Mouse (Mus musculus) embryonic facial prominence, embryonic 14.5 days (tissue): Measurements from ENCODE around the gene Atp8a2. TPM values are rescaled to one million over a fixed set of nuclear protein-coding genes. Genes with fewer than 3 reads are reported as not detected.
A peak's percentile ranks its signal among the peaks of the same experiment; 100 is the strongest.

Experiments
- ATAC-seq: fragments of 200-750 bp; cut with Nextera tagmentation; 2 replicates; pipeline ENCODE4 v1.8.0; 2017; ENCODE audit warnings: low read depth, moderate number of reproducible peaks, moderate TSS enrichment
- DNase-seq: peaks from one replicate; pipeline ENCODE4 v3.0.0-alpha.2; 2015; ENCODE audit warnings: low spot score
- H3K27ac ChIP-seq: fragments of 300-500 bp; sonication (generic); replicated peaks from 2 replicates; pipeline ENCODE4 v1.5.1; 2014; ENCODE audit warnings: low read depth, mild to moderate bottlenecking, low read length, moderate library complexity
- H3K27me3 ChIP-seq: fragments of 300-500 bp; sonication (generic); replicated peaks from 2 replicates; pipeline ENCODE4 v1.6.1; 2014; ENCODE audit warnings: low read length; ENCODE audit not compliant: control insufficient read depth, insufficient read depth
- H3K36me3 ChIP-seq: fragments of 300-500 bp; sonication (generic); 2 replicates; pipeline ENCODE4 v1.6.1; 2014; ENCODE audit warnings: low read length, mixed read lengths; ENCODE audit not compliant: control insufficient read depth, insufficient read depth
- H3K4me1 ChIP-seq: fragments of 300-500 bp; sonication (generic); 2 replicates; pipeline ENCODE4 v1.6.1; 2014; ENCODE audit warnings: antibody characterized with exemption, low read length; ENCODE audit not compliant: control insufficient read depth, insufficient read depth
- H3K4me2 ChIP-seq: fragments of 300-500 bp; sonication (generic); 2 replicates; pipeline ENCODE4 v1.6.1; 2014; ENCODE audit warnings: low read depth, mild to moderate bottlenecking, low read length, moderate library complexity, mixed read lengths
- H3K4me3 ChIP-seq: fragments of 300-500 bp; sonication (generic); 2 replicates; pipeline ENCODE4 v1.5.1; 2014; ENCODE audit warnings: low read depth, mild to moderate bottlenecking, low read length
- H3K9ac ChIP-seq: fragments of 300-500 bp; sonication (generic); 2 replicates; pipeline ENCODE4 v1.6.1; 2014; ENCODE audit warnings: low read depth, mild to moderate bottlenecking, low read length, moderate library complexity, mixed read lengths
- H3K9me3 ChIP-seq: fragments of 300-500 bp; sonication (generic); 2 replicates; pipeline ENCODE4 v1.6.1; 2016; ENCODE audit warnings: low read length; ENCODE audit not compliant: control insufficient read depth
- WGBS: fragments of 180-500 bp; shearing (Covaris S2); extraction: QIAGEN DNeasy Blood & Tissue Kit; methylation state at CpG from one replicate; pipeline ENCODE4 v1.1.7; 2014; 5-methylcytosine and 5-hydroxymethylcytosine counted together
- polyA plus RNA-seq: library from polyadenylated mRNA; unstranded; fragments of >200 nt; fragmentation: Nextera tagmentation; extraction: Ambion mirVana; gene quantifications from 2 replicates; pipeline ENCODE4 v1.2.1, GENCODE M21; 2014

Atp8a2 gene
- polyA plus RNA-seq, 1 experiment from 2014 or later = 3.6 TPM

DNA sequence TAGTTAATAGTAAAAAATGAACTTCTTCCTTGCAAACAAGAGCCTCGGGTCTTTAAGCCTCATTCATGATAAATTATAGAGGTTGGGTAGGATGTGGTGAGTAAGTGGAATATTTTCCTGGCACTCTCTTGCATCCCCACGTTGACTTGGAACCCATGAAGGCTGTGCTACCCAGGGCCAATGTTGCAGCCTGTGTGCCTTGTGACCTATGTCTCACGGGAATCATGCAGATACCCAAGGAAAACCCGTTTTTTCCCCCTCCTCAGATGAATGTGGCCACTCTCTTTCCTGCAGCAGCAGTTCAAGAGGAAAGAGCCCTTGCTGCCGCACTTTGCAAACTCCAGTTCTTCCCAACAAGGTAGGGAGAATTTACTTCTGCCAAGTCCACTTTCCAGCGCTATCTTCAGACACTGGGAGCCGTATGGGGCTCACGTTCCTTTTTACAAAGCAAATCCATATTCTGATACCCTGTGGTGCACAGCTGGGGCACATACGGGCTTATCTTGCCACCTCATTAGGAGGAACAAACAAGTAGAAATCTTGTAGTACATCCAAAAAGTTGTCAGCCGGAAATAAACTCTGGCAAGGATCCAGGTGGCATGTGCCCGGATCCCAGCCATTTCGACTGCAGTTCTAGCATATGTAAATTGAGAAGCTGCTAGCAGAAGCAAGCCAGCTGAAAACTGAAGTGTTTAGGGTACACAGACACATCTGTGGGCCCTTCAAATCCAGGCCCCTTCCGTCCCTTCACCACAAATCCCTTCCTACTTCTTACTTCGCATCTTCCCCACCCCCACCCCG is 309.7 kb downstream of the Atp8a2 start:
- H3K27ac ChIP-seq = peak overlapping the region; percentile 45; the same call in 1 of the 2 replicates
- ATAC-seq (peak; percentile 68), DNase-seq (peak; percentile 87)
- no peaks in the 10 kb centered on the region for H3K9me3 ChIP-seq
- H3K9ac ChIP-seq = no peak overlapping the region
- WGBS = 28% methylated on average over 15 of the region's 15 CpGs
- no peaks in the 10 kb centered on the region for H3K36me3 ChIP-seq
- H3K4me3 ChIP-seq = no peak overlapping the region
- no peaks in the 10 kb centered on the region for H3K27me3 ChIP-seq
- H3K4me1 ChIP-seq = peaks cover 42% of the 10 kb centered on the region
- peak overlapping the region; percentile 10 for H3K4me2 ChIP-seq

DNA sequence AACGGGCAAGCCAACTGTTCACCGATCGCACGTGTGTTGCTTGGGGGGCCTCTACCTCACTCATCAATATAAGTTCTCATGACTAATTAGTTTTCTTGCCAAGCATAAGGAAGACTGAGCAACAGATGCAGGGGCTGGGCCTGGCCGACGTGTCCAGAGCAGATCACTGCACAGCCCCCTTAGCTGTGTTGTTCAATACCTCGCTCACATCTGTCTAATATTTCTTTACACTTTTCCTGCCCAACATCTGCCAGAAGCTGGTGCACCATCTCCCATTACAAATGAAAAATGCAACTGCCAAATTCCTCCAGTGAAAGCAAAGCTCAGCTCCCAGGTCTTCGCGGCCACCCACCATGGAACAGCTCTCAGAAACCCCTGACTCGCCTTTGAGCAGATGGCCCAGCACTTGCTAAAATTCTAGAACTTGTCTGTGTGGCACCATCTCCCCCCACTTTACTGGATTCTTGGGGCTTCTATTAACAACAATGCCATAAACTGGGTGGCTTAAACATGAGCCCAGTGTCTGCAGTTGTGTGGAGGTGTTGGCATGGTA is 313.4 kb downstream of the Atp8a2 start:
- no peak overlapping the region for H3K9ac ChIP-seq
- 69% methylated on average over 10 of the region's 10 CpGs for WGBS
- DNase-seq (peak; percentile 54), ATAC-seq (peak; percentile 56; the same call in 1 of the 2 replicates)
- H3K4me1 ChIP-seq = peaks cover 23% of the 10 kb centered on the region
- no peaks in the 10 kb centered on the region for H3K27me3 ChIP-seq
- H3K36me3 ChIP-seq = no peaks in the 10 kb centered on the region
- no peak overlapping the region for H3K4me3 ChIP-seq
- no peak overlapping the region for H3K27ac ChIP-seq
- H3K9me3 ChIP-seq = no peaks in the 10 kb centered on the region
- H3K4me2 ChIP-seq = no peak overlapping the region

DNA sequence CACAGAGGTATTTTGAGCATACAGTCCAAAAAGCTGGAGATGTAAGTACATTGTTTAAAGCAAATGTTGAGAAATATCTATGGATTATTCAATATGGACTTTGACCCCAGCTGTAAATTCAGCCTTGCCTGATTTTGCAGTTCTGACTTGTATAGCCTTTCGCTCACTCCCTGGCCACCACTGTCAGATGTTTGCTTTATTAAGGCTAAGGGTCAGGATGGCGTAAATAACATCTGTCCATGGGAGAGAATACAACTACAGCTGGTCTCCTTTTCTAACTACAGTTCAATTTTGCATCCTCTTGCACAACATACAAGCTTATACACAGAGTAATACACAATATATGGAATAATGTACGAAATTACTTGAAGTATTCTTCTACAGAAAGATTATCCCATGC is 316.1 kb downstream of the Atp8a2 start:
- DNase-seq (no peak), ATAC-seq (no peak)
- H3K9me3 ChIP-seq = no peaks in the 10 kb centered on the region; the same call in 1 of the 2 replicates
- no peak overlapping the region for H3K27ac ChIP-seq
- H3K4me3 ChIP-seq = no peak overlapping the region
- WGBS = 89% methylated on average over 3 of the region's 3 CpGs
- no peaks in the 10 kb centered on the region for H3K4me1 ChIP-seq
- H3K9ac ChIP-seq = no peak overlapping the region
- no peak overlapping the region for H3K4me2 ChIP-seq
- H3K27me3 ChIP-seq = no peaks in the 10 kb centered on the region
- no peaks in the 10 kb centered on the region for H3K36me3 ChIP-seq

DNA sequence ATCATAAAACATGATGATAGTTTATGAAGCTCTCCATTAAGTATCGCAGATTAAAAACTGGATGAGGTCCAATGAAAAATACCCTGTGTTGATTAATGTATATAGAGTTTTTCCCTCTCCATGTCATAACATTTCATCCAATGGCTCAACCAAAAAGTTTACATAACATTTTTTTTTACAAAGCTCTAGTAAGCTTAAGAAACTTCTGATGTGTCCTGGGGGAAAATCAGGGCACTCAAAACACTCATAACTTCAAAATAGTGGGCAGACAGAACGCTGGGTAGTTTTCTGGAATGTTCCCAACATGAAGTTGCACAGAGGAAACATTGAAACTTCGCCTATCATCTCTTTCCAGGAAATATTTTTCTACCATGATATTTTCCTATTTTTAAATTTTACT is 318.7 kb downstream of the Atp8a2 start:
- 63% methylated on average over 3 of the region's 3 CpGs for WGBS
- Histone ChIP-seq H3K4me1 (no peaks in the 10 kb centered on the region), H3K27ac (no peak overlapping the region), H3K9me3 (no peaks in the 10 kb centered on the region; the same call in 1 of the 2 replicates), H3K9ac (no peak overlapping the region), H3K27me3 (no peaks in the 10 kb centered on the region), H3K36me3 (no peaks in the 10 kb centered on the region), H3K4me3 (no peak overlapping the region), H3K4me2 (no peak overlapping the region)
- no peak for ATAC-seq
- DNase-seq = peak; percentile 51

DNA sequence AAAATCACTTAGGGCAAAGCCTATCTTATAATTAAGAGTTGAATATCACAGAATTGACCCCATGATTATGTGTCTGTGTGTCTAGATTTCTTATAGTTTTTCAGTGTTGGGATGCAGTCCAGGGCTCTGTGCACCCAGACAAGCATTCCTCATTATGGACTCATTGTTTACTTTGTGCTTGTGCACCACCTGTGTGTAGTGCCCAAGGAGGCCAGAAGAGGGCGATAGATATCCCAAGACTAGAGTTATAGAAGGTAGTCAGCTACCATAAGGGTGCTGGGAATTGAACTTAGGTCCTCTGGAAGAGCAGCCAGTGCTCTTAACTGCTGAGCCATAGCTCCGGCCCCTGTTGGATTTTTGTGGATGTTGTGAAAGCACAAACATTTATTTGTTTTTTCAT is 320.5 kb downstream of the Atp8a2 start:
- ATAC-seq (no peak), DNase-seq (no peak)
- Histone ChIP-seq H3K36me3 (no peaks in the 10 kb centered on the region), H3K4me3 (no peak overlapping the region), H3K27ac (no peak overlapping the region), H3K27me3 (no peaks in the 10 kb centered on the region), H3K4me1 (no peaks in the 10 kb centered on the region), H3K9me3 (no peaks in the 10 kb centered on the region; the same call in 1 of the 2 replicates), H3K9ac (no peak overlapping the region), H3K4me2 (no peak overlapping the region)
- 73% methylated on average over 2 of the region's 2 CpGs for WGBS

DNA sequence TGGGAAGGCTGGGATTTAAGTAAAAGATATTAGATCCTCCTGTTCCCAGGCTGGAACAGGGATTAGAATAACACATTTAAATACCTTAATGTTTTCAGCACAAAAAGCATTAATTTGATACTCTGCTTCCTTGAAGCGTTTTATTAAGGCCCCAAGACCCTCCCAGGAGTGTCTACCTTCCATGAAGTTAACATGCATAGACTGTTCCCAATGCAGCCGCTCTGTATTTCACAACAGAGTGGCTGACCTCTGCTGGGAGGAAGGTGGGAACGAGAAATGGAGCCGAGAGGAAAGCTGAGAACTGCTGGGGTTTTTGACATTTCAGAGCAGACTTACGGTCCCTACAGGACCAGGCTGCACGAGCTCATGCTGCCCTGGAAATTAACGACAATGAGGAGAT is 328.6 kb downstream of the Atp8a2 start:
- peak; percentile 73 for ATAC-seq
- DNase-seq = peak; percentile 48
- Histone ChIP-seq H3K4me1 (peaks cover 11% of the 10 kb centered on the region; the same call in 1 of the 2 replicates), H3K9ac (no peak overlapping the region), H3K27ac (no peak overlapping the region), H3K9me3 (0 out of 2 replicates have a peak, but pooled peaks cover 4% of the 10 kb centered on the region), H3K36me3 (no peaks in the 10 kb centered on the region), H3K27me3 (no peaks in the 10 kb centered on the region), H3K4me3 (no peak overlapping the region), H3K4me2 (no peak overlapping the region)
- WGBS = 45% methylated on average over 7 of the region's 7 CpGs

DNA sequence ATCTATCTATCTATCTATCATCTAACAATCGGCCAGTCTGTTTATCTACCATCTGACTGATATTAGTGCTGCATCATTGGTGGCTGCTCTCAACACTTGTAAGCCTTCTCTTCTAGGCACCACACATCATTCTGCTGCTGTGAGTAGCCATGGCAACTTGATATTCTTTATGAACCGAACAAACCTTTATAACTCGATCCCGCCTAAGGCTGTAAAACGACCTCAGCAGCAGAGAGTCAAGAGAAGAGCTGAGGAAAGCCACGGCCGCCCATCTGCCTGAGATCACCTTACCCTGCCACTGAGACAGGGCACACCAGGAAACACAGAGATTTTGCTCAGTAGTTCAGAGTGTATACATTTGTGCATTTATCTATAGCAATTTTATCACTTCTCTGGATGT is 329.2 kb downstream of the Atp8a2 start:
- Histone ChIP-seq H3K27me3 (no peaks in the 10 kb centered on the region), H3K36me3 (no peaks in the 10 kb centered on the region), H3K4me1 (peaks cover 11% of the 10 kb centered on the region; the same call in 1 of the 2 replicates), H3K9ac (no peak overlapping the region), H3K4me3 (no peak overlapping the region), H3K9me3 (0 out of 2 replicates have a peak, but pooled peaks cover 4% of the 10 kb centered on the region), H3K4me2 (no peak overlapping the region), H3K27ac (no peak overlapping the region)
- ATAC-seq (peak; percentile 73), DNase-seq (peak; percentile 34)
- 32% methylated on average over 7 of the region's 7 CpGs for WGBS

DNA sequence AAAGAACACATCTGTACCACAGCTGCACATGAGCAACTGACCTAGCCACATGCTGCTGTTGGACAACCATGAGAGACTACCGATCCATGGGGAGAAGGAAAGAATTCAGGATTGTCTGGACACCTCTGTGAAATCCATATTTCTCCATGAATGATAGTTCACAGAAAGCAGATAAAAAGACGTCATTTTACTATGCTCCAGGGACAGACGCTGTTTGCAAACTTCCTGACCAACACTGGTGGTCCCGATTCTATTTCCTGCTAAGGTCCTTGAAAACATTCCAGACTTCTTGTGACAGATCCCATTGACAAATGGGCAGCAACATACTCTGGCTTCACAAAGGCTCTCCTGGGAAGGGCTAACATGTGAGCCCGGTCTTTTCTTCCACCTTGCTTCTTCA is 331.0 kb downstream of the Atp8a2 start:
- Histone ChIP-seq H3K27ac (no peak overlapping the region), H3K4me3 (no peak overlapping the region), H3K4me2 (no peak overlapping the region), H3K27me3 (no peaks in the 10 kb centered on the region), H3K4me1 (peaks cover 16% of the 10 kb centered on the region; the same call in 1 of the 2 replicates), H3K9ac (no peak overlapping the region), H3K9me3 (0 out of 2 replicates have a peak, but pooled peaks cover 4% of the 10 kb centered on the region), H3K36me3 (no peaks in the 10 kb centered on the region)
- DNase-seq (no peak), ATAC-seq (no peak)
- WGBS = 52% methylated on average over 5 of the region's 5 CpGs
